Mouse (Mus musculus) CD4-positive helper T cell, adult 2 months (primary cell): Measurements from ENCODE around the gene Hk1.

ENCODE experiments used
- DNase-seq: peaks from one replicate; pipeline ENCODE4 v3.0.0-alpha.2; 2012; ENCODE audit warnings: low read depth, missing footprints, low spot score

Hk1 gene

GRCm38 (mm10) chr10:62320402-62320978, 59.2 kb downstream of the Hk1 start:
- DNase-seq: no peak

GRCm38 (mm10) chr10:62319154-62319553, 60.6 kb downstream of the Hk1 start:
- DNase-seq: no peak

- DNase-seq: no peak
Measured at GRCm38 (mm10) chr10:62316467-62316866, 63.2 kb downstream of the Hk1 start.

- DNase-seq: no peak
Measured at GRCm38 (mm10) chr10:62313885-62314424, 65.8 kb downstream of the Hk1 start.

- no peak for DNase-seq
Measured at GRCm38 (mm10) chr10:62313140-62313539, 66.6 kb downstream of the Hk1 start.

GRCm38 (mm10) chr10:62311464-62311863, 68.2 kb downstream of the Hk1 start:
- DNase-seq: no peak

GRCm38 (mm10) chr10:62310259-62311039, 69.3 kb downstream of the Hk1 start:
- no peak for DNase-seq

- DNase-seq: no peak
Measured at GRCm38 (mm10) chr10:62309593-62309992, 70.1 kb downstream of the Hk1 start.

- no peak for DNase-seq
Measured at GRCm38 (mm10) chr10:62308896-62309491, 70.7 kb downstream of the Hk1 start.

- no peak for DNase-seq
Measured at GRCm38 (mm10) chr10:62306483-62306882, 73.2 kb downstream of the Hk1 start.

GRCm38 (mm10) chr10:62305090-62305489, 74.6 kb downstream of the Hk1 start:
- DNase-seq: no peak

GRCm38 (mm10) chr10:62300006-62300827, 79.5 kb downstream of the Hk1 start:
- DNase-seq: no peak

GRCm38 (mm10) chr10:62296086-62296872, 83.4 kb downstream of the Hk1 start:
- DNase-seq: no peak

GRCm38 (mm10) chr10:62294112-62294511, 85.6 kb downstream of the Hk1 start:
- DNase-seq: no peak

- DNase-seq: no peak
Measured at GRCm38 (mm10) chr10:62287460-62288124, 92.1 kb downstream of the Hk1 start.

GRCm38 (mm10) chr10:62283206-62283792, 96.4 kb downstream of the Hk1 start:
- no peak for DNase-seq

- DNase-seq: no peak
Measured at GRCm38 (mm10) chr10:62282782-62283181, 96.9 kb downstream of the Hk1 start.

- DNase-seq: no peak
Measured at GRCm38 (mm10) chr10:62279671-62280070, 100.0 kb downstream of the Hk1 start.

- DNase-seq: no peak
Measured at GRCm38 (mm10) chr10:62279066-62279465, 100.6 kb downstream of the Hk1 start.
